In the genomic region with DNA sequence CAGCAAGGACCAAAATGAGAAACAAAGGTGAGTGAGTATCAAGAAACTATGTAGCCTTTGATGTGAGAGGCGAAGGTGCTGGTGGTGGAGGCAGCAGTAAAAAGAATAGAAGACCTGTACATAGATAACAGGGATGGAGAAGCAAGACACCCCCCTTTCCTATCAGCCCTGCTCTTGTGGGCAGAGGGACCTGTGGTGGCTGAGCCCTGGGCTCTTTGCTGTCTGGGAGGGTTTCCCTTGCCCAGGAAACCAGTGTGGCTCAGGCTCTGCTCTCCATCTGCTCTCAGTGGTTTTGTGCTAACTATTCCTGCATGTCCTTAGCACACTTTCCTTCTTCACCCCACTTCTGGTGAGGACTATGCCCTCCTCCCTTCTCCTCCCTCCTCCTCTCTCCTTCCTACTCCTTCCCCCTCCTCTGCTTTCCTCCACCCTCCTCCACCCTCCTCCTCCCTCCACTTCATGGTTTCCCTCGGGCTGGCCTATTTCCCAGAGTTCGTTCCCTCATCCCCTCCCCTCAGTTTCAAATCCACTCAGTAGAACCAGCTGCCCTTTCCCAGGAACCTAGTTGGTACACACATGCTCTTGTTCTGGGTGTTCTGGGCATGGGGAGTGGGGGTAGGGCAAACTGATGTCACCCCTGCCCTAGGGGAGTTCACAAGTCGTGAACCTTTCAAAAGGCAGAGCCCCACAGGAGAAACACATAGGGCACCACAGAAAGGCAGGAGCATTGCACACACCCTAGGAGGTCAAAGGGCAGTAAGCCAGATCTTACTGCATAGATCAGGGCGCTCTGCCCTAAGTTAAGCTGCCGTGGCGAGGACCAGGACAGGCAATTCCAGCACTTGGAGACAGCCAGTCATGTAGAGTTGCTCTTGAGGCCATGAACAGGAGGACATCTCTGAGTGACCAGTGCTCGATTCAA, we compare ENCODE assay signal across 10 mouse cellular contexts.
DNase-seq lines count a peak whose midpoint lies in the region; ATAC-seq and TF ChIP-seq lines count a peak whose summit lies in the region.
"Had no signal": no experiment of that assay in that cellular context is flagged by ENCODE, and none has a peak within 500 bp of the region (broad histone marks: within the 10 kb centered on the region; RNA-seq: fewer than 3 reads in every experiment).

No protein-coding gene starts in this region.

- DNase-seq in forebrain, embryonic 11.5 days (ENCODE audit: low spot score): no peak
- peak; percentile 75 for DNase-seq in lung, embryonic 14.5 days
- DNase-seq in testis, postnatal 10 days (ENCODE audit: low spot score): no peak
- no peak for DNase-seq in right cerebral cortex, postnatal 4 days
- DNase-seq in B cell, adult 2 months: no peak

- no peaks in the 10 kb centered on the region for H3K36me3 ChIP-seq in forebrain, embryonic 16.5 days (ENCODE audit: control insufficient read depth, insufficient read depth)
- no peaks in the 10 kb centered on the region for H3K36me3 ChIP-seq in forebrain, embryonic 11.5 days (ENCODE audit: control insufficient read depth, insufficient read depth, low read length)
- H3K36me3 ChIP-seq in megakaryocyte, embryonic 14.5 days (replicated peaks; ENCODE audit: low read length): no peaks in the 10 kb centered on the region
- no peaks in the 10 kb centered on the region for H3K36me3 ChIP-seq in lung, embryonic 14.5 days (ENCODE audit: insufficient read depth)
- H3K36me3 ChIP-seq: neural tube, embryonic 13.5 days had no signal

- peak; percentile 27; the same call in 1 of the 2 replicates for ATAC-seq in forebrain, embryonic 16.5 days
- no peak for ATAC-seq in forebrain, embryonic 11.5 days (replicated peaks; ENCODE audit: low FRiP score)
- ATAC-seq in megakaryocyte, adult 5-6 weeks (ENCODE audit: poor library complexity, severe bottlenecking): no peak
- ATAC-seq in lung, embryonic 14.5 days (ENCODE audit: insufficient read depth): no peak

- H3K4me3 ChIP-seq in forebrain, embryonic 16.5 days (replicated peaks; ENCODE audit: low read length): no peak overlapping the region
- no peak overlapping the region for H3K4me3 ChIP-seq in forebrain, embryonic 11.5 days (ENCODE audit: low read depth, low read length)
- H3K4me3 ChIP-seq in megakaryocyte, embryonic 14.5 days (replicated peaks): peak overlapping the region; percentile 73
- no peak overlapping the region for H3K4me3 ChIP-seq in lung, embryonic 14.5 days (ENCODE audit: low read depth, low read length)
- H3K4me3 ChIP-seq: neural tube, embryonic 13.5 days had no signal

- 62% methylated on average over 8 of the region's 8 CpGs for WGBS in forebrain, embryonic 16.5 days
- WGBS in forebrain, embryonic 11.5 days: 57% methylated on average over 8 of the region's 8 CpGs
- WGBS in lung, embryonic 14.5 days: 55% methylated on average over 8 of the region's 8 CpGs

- no peaks in the 10 kb centered on the region for H3K9me3 ChIP-seq in forebrain, embryonic 16.5 days (ENCODE audit: control insufficient read depth, low read length)
- no peaks in the 10 kb centered on the region for H3K9me3 ChIP-seq in forebrain, embryonic 11.5 days (ENCODE audit: control insufficient read depth, low read length)
- no peaks in the 10 kb centered on the region for H3K9me3 ChIP-seq in megakaryocyte, embryonic 14.5 days
- no peaks in the 10 kb centered on the region for H3K9me3 ChIP-seq in lung, embryonic 14.5 days (ENCODE audit: low read depth, low read length)
- H3K9me3 ChIP-seq: neural tube, embryonic 13.5 days had no signal

- no peak overlapping the region for H3K4me2 ChIP-seq in forebrain, embryonic 16.5 days (ENCODE audit: low read length)
- no peak overlapping the region for H3K4me2 ChIP-seq in forebrain, embryonic 11.5 days (ENCODE audit: low read depth, low read length, severe bottlenecking)
- H3K4me2 ChIP-seq in lung, embryonic 14.5 days: no peak overlapping the region
- H3K4me2 ChIP-seq: neural tube, embryonic 13.5 days had no signal

- no peak overlapping the region for H3K9ac ChIP-seq in forebrain, embryonic 16.5 days (replicated peaks; ENCODE audit: low read depth, low read length)
- no peak overlapping the region for H3K9ac ChIP-seq in forebrain, embryonic 11.5 days (ENCODE audit: low read length)
- no peak overlapping the region for H3K9ac ChIP-seq in lung, embryonic 14.5 days
- H3K9ac ChIP-seq: liver, embryonic 14.5 days; neural tube, embryonic 13.5 days had no signal

- no peaks in the 10 kb centered on the region for H3K27me3 ChIP-seq in forebrain, embryonic 16.5 days (replicated peaks; ENCODE audit: control insufficient read depth, insufficient read depth, low read length)
- H3K27me3 ChIP-seq in forebrain, embryonic 11.5 days (ENCODE audit: control insufficient read depth, insufficient read depth, low read length): no peaks in the 10 kb centered on the region
- peaks cover 3% of the 10 kb centered on the region for H3K27me3 ChIP-seq in megakaryocyte, embryonic 14.5 days (replicated peaks)
- no peaks in the 10 kb centered on the region for H3K27me3 ChIP-seq in lung, embryonic 14.5 days (ENCODE audit: insufficient read depth, low read length)

- no peak overlapping the region for H3K27ac ChIP-seq in forebrain, embryonic 16.5 days (ENCODE audit: low read length)
- no peak overlapping the region for H3K27ac ChIP-seq in forebrain, embryonic 11.5 days (ENCODE audit: low read depth, low read length)
- peak overlapping the region; percentile 50; the same call in 1 of the 2 replicates for H3K27ac ChIP-seq in lung, embryonic 14.5 days (ENCODE audit: low read depth)
- H3K27ac ChIP-seq: liver, embryonic 14.5 days; neural tube, embryonic 13.5 days had no signal

- H3K4me1 ChIP-seq in forebrain, embryonic 16.5 days (replicated peaks; ENCODE audit: control insufficient read depth, insufficient read depth, low read length): peaks cover 25% of the 10 kb centered on the region
- H3K4me1 ChIP-seq in forebrain, embryonic 11.5 days (replicated peaks; ENCODE audit: control insufficient read depth, insufficient read depth, low read length): no peaks in the 10 kb centered on the region
- peaks cover 87% of the 10 kb centered on the region for H3K4me1 ChIP-seq in megakaryocyte, embryonic 14.5 days
- peaks cover 41% of the 10 kb centered on the region for H3K4me1 ChIP-seq in lung, embryonic 14.5 days (ENCODE audit: insufficient read depth)

- no peak for TF ChIP-seq CTCF in lung, embryonic 14.5 days (IDR thresholded peaks at IDR 0.05; ENCODE audit: low read depth)
